Mouse (Mus musculus): ENCODE measurements around the gene Gsta4. TPM values are rescaled to one million over a fixed set of nuclear protein-coding genes. Genes with fewer than 3 reads are reported as not detected.

Gsta4 gene
- polyA plus RNA-seq (2014; fragmentation: Illumina TruSeq; extraction: RNeasy Lipid Tissue Mini Kit (QIAGEN cat#74804); ENCODE audit: low read depth, low replicate concordance), result 33.9 TPM

GRCm38 (mm10) chr9:78182474-78182873, at the start of gene Gsta4:
Gene Gsta4, plus strand, starts transcription at chr9:78182774.

GRCm38 (mm10) chr9:78230461-78230860, 47.9 kb downstream of the Gsta4 start, which contains the start of gene Gsta1:
Gene Gsta1, plus strand, starts transcription at chr9:78230656.

DNA sequence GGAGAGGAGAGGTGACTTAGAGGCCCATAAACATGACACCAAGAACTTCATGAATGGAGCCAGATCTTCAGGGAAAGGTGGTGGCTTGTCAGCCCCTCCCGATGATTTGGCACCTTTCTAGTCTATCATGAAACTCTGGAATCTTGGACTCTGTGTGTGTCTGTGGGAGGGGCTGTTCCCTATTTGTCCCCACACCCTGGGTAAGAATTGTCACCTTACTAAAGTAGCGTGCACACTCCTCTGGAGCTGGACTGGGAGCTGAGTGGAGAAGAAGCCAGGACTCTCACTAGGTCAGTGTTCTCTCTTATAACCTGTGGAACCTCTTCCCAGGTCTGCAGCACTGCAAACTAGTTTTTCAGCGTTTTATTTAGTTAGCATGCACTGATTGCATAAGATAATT, 74.3 kb downstream of the Gsta4 start, which contains the start of gene Gm3776:
Gene Gm3776, plus strand, starts transcription at position 216 of the 400 bp plus-strand sequence.

Other genes with a start within 250 kb of the Gsta4 start
- not detected for gene Gcm1, start 130.8 kb upstream of the Gsta4 start, polyA plus RNA-seq (2014; fragmentation: Illumina TruSeq; extraction: RNeasy Lipid Tissue Mini Kit (QIAGEN cat#74804); ENCODE audit: low read depth, low replicate concordance)
- 63.6 TPM for gene Fbxo9, start 73.7 kb upstream of the Gsta4 start, polyA plus RNA-seq (2014; fragmentation: Illumina TruSeq; extraction: RNeasy Lipid Tissue Mini Kit (QIAGEN cat#74804); ENCODE audit: low read depth, low replicate concordance)
- gene Ick, start 73.6 kb upstream of the Gsta4 start, polyA plus RNA-seq (2014; fragmentation: Illumina TruSeq; extraction: RNeasy Lipid Tissue Mini Kit (QIAGEN cat#74804); ENCODE audit: low read depth, low replicate concordance), result 21.9 TPM
- not detected for gene Gsta1, start 47.9 kb downstream of the Gsta4 start, polyA plus RNA-seq (2014; fragmentation: Illumina TruSeq; extraction: RNeasy Lipid Tissue Mini Kit (QIAGEN cat#74804); ENCODE audit: low read depth, low replicate concordance)
- gene Gm3776, start 74.4 kb downstream of the Gsta4 start, polyA plus RNA-seq (2014; fragmentation: Illumina TruSeq; extraction: RNeasy Lipid Tissue Mini Kit (QIAGEN cat#74804); ENCODE audit: low read depth, low replicate concordance), result not detected
- gene Gm10639, start 107.1 kb downstream of the Gsta4 start, polyA plus RNA-seq (2014; fragmentation: Illumina TruSeq; extraction: RNeasy Lipid Tissue Mini Kit (QIAGEN cat#74804); ENCODE audit: low read depth, low replicate concordance), result not detected
- gene Omt2a, start 132.0 kb downstream of the Gsta4 start, polyA plus RNA-seq (2014; fragmentation: Illumina TruSeq; extraction: RNeasy Lipid Tissue Mini Kit (QIAGEN cat#74804); ENCODE audit: low read depth, low replicate concordance), result not detected
- gene Omt2b, start 144.8 kb downstream of the Gsta4 start, polyA plus RNA-seq (2014; fragmentation: Illumina TruSeq; extraction: RNeasy Lipid Tissue Mini Kit (QIAGEN cat#74804); ENCODE audit: low read depth, low replicate concordance), result not detected
- gene Gsta2, start 173.0 kb downstream of the Gsta4 start, polyA plus RNA-seq (2014; fragmentation: Illumina TruSeq; extraction: RNeasy Lipid Tissue Mini Kit (QIAGEN cat#74804); ENCODE audit: low read depth, low replicate concordance), result not detected
- not detected for gene Dppa5a, start 185.4 kb downstream of the Gsta4 start, polyA plus RNA-seq (2014; fragmentation: Illumina TruSeq; extraction: RNeasy Lipid Tissue Mini Kit (QIAGEN cat#74804); ENCODE audit: low read depth, low replicate concordance)
- 0.29 TPM for gene Ooep, start 196.0 kb downstream of the Gsta4 start, polyA plus RNA-seq (2014; fragmentation: Illumina TruSeq; extraction: RNeasy Lipid Tissue Mini Kit (QIAGEN cat#74804); ENCODE audit: low read depth, low replicate concordance)
- not detected for gene Ddx43, start 213.0 kb downstream of the Gsta4 start, polyA plus RNA-seq (2014; fragmentation: Illumina TruSeq; extraction: RNeasy Lipid Tissue Mini Kit (QIAGEN cat#74804); ENCODE audit: low read depth, low replicate concordance)